Mouse (Mus musculus) limb, embryonic 14.5 days (tissue): ENCODE measurements around the gene Foxj1. TPM values are rescaled to one million over a fixed set of nuclear protein-coding genes. Genes with fewer than 3 reads are reported as not detected.

ENCODE experiments used
- ATAC-seq: fragments of 200-750 bp; cut with Nextera tagmentation; 2 replicates; pipeline ENCODE4 v1.8.0; 2017; ENCODE audit warnings: low read depth, moderate number of reproducible peaks, moderate TSS enrichment; ENCODE audit not compliant: low FRiP score
- DNase-seq: peaks from one replicate; pipeline ENCODE4 v3.0.0-alpha.2; 2015; ENCODE audit warnings: low spot score
- H3K27ac ChIP-seq: fragments of 300-500 bp; sonication (generic); replicated peaks from 2 replicates; pipeline ENCODE4 v1.5.1; 2014; ENCODE audit warnings: low read depth, mild to moderate bottlenecking, low read length, moderate library complexity, mixed read lengths
- H3K27me3 ChIP-seq: fragments of 300-500 bp; sonication (generic); 2 replicates; pipeline ENCODE4 v1.6.1; 2014; ENCODE audit warnings: low read length, mixed read lengths; ENCODE audit not compliant: control insufficient read depth, insufficient read depth
- H3K36me3 ChIP-seq: fragments of 300-500 bp; sonication (generic); 2 replicates; pipeline ENCODE4 v1.6.1; 2014; ENCODE audit warnings: mild to moderate bottlenecking, low read length, moderate library complexity, mixed read lengths; ENCODE audit not compliant: control insufficient read depth, insufficient read depth
- H3K4me1 ChIP-seq: fragments of 300-500 bp; sonication (generic); 2 replicates; pipeline ENCODE4 v1.6.1; 2014; ENCODE audit warnings: antibody characterized with exemption, low read length, mixed read lengths; ENCODE audit not compliant: control insufficient read depth, insufficient read depth
- H3K4me2 ChIP-seq: fragments of 300-500 bp; sonication (generic); replicated peaks from 2 replicates; pipeline ENCODE4 v1.6.1; 2014; ENCODE audit warnings: low read depth, mild to moderate bottlenecking, low read length, moderate library complexity; ENCODE audit not compliant: severe bottlenecking
- H3K4me3 ChIP-seq: fragments of 300-500 bp; sonication (generic); replicated peaks from 2 replicates; pipeline ENCODE4 v1.5.1; 2014; ENCODE audit warnings: low read length
- H3K9ac ChIP-seq: fragments of 300-500 bp; sonication (generic); 2 replicates; pipeline ENCODE4 v1.6.1; 2014; ENCODE audit warnings: mild to moderate bottlenecking, low read depth, low read length, moderate library complexity; ENCODE audit not compliant: severe bottlenecking
- H3K9me3 ChIP-seq: fragments of 300-500 bp; sonication (generic); 2 replicates; pipeline ENCODE4 v1.6.1; 2016; ENCODE audit warnings: low read length; ENCODE audit not compliant: control insufficient read depth
- POLR2A ChIP-seq: fragments of 200-500 bp; IDR thresholded peaks from 2 replicates; pipeline ENCODE4 v1.8.0; 2012; ENCODE audit warnings: inconsistent platforms, mild to moderate bottlenecking, moderate library complexity, borderline replicate concordance; ENCODE audit not compliant: insufficient read depth, insufficient read length; ENCODE audit errors: extremely low read depth
- WGBS: fragments of 180-500 bp; shearing (Covaris S2); extraction: QIAGEN DNeasy Blood & Tissue Kit; methylation state at CpG from one replicate; pipeline ENCODE4 v1.1.7; 2014; 5-methylcytosine and 5-hydroxymethylcytosine counted together
- polyA plus RNA-seq, 2 experiments: library from polyadenylated mRNA; depleted of rRNA in 1 of 2; stranded (reverse) in 1 of 2; unstranded in 1 of 2; fragments of >200 nt; fragmentation: Nextera tagmentation in 1 of 2; extraction: Ambion mirVana in 1 of 2; gene quantifications; 2 replicates each; pipeline versions ENCODE4 v1.2.1 to v1.2.3; 2012 to 2014

Foxj1 gene
- polyA plus RNA-seq, 2 experiments: 0.14 to 0.85 TPM

- H3K9me3 ChIP-seq: no peaks in the 10 kb centered on the region
- H3K4me3 ChIP-seq: no peak overlapping the region
- ATAC-seq (no peak), DNase-seq (no peak)
- H3K27ac ChIP-seq: no peak overlapping the region
- peaks cover 10% of the 10 kb centered on the region for H3K4me1 ChIP-seq
- peaks cover 6% of the 10 kb centered on the region for H3K36me3 ChIP-seq
- TF ChIP-seq POLR2A: no peak
- no peak overlapping the region for H3K9ac ChIP-seq
- no peaks in the 10 kb centered on the region for H3K27me3 ChIP-seq
- 82% methylated on average over 3 of the region's 3 CpGs for WGBS
- no peak overlapping the region for H3K4me2 ChIP-seq
These were observed 25.6 kb downstream of the Foxj1 start for GRCm38 (mm10) chr11:116309601-116310000.

DNA sequence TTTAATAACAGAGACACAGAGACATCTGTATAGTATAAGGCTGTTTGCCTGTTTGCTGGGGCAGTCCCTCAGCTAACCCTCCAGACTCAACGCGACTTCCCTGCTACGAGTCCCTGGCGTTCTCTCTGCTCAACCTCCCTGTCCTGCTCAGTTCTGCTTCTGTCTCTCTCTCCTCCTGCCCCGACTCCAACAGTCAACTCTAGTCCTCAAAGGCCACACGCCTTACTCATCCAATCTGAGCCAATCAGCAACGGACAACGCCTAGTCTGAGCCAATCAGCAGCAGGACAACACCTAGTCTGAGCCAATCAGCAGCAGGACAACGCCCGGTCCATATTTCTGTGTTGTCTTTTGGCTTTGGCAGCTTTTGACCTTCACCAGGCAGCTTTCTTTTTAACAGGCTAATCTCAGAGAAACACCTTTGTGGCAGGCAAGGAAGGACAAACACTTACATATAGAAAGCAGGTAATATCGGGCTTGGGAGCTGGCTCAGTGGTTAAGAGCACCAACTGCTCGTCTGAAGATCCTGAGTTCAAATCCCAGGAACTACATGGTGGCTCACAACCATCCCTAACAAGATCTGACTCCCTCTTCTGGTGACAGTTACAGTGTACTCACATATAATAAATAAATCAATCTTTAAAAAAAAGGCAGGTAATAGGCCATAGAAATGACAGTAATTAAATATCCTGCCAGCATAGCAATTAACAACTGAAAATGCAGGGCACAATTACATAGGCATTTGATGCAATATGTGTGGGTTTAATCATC lies 27.3 kb downstream of the Foxj1 start:
- no peak overlapping the region for H3K9ac ChIP-seq
- WGBS: 88% methylated on average over 12 of the region's 12 CpGs
- no peak for TF ChIP-seq POLR2A
- ATAC-seq (no peak), DNase-seq (no peak)
- H3K4me1 ChIP-seq: peaks cover 10% of the 10 kb centered on the region
- no peaks in the 10 kb centered on the region for H3K9me3 ChIP-seq
- H3K27me3 ChIP-seq: no peaks in the 10 kb centered on the region
- no peak overlapping the region for H3K4me2 ChIP-seq
- H3K36me3 ChIP-seq: peaks cover 21% of the 10 kb centered on the region
- no peak overlapping the region for H3K27ac ChIP-seq
- no peak overlapping the region for H3K4me3 ChIP-seq

- Histone ChIP-seq H3K4me3 (peak within 1 kb of the TSS; percentile 77), H3K9me3 (no peaks in the 10 kb centered on the region), H3K4me2 (peak within 1 kb of the TSS; percentile 89), H3K4me1 (peaks cover 10% of the 10 kb centered on the region), H3K9ac (peak within 1 kb of the TSS; percentile 70), H3K27me3 (no peaks in the 10 kb centered on the region), H3K36me3 (peaks cover 29% of the 10 kb centered on the region), H3K27ac (no peak within 1 kb of the TSS)
- ATAC-seq (no peak), DNase-seq (no peak)
- 85% methylated on average over 10 of the region's 10 CpGs for WGBS
- TF ChIP-seq POLR2A: no peak
These were observed 28.0 kb downstream of the Foxj1 start, which contains the start of gene Exoc7 for GRCm38 (mm10) chr11:116307019-116307725. TSS of gene Exoc7 (minus strand) at chr11:116307233.

DNA sequence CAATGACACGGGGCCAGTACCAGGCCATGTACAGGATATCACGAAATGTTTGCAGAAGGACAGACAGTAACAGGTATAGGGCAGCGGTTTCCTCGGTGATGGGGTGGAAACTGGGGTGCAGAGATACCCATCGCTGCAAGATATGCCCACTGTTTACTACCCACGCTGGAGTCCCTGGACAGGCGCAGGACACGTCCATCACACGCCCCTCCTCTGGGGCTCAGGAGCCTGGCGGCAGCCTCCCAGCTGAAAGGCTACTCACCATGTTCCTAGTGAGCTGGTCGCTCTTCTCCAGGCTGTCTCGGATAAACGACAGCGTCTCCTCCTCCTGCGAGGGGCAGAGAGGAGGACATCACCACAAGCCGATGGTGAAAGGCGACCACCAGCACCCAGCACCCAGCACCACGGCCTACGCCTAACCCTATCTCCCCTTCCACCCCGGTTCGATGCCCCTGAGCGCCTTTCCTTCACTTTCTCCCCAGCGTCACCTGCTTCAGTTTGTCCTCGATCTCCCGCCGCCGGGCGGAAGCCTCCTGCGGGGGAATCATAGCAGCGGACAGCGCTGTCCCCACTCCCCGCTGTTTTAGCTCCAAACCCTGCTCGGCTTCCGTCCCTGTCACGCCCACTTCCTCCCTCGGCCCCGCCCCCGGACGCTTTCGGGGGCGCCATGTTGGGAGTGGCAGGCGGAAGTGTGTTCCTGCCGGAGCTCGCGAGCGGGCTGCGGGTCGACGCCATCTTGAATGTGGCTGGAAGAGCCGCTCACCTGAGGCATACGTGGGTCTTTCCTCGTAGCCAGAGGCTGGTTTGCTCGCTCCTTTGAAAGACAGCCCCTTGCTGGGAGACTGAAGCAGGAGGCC lies 28.8 kb downstream of the Foxj1 start:
- WGBS: 1% methylated on average over 51 of the region's 53 CpGs
- H3K4me3 ChIP-seq: peak overlapping the region; percentile 77
- ATAC-seq (peak; percentile 92), DNase-seq (peak; percentile 91)
- no peaks in the 10 kb centered on the region for H3K9me3 ChIP-seq
- peak overlapping the region; percentile 70 for H3K9ac ChIP-seq
- H3K36me3 ChIP-seq: peaks cover 35% of the 10 kb centered on the region
- H3K27me3 ChIP-seq: no peaks in the 10 kb centered on the region
- peak; percentile 70; the same call in 1 of the 2 replicates for TF ChIP-seq POLR2A
- H3K4me1 ChIP-seq: peaks cover 10% of the 10 kb centered on the region
- peak overlapping the region; percentile 89 for H3K4me2 ChIP-seq
- H3K27ac ChIP-seq: no peak overlapping the region

DNA sequence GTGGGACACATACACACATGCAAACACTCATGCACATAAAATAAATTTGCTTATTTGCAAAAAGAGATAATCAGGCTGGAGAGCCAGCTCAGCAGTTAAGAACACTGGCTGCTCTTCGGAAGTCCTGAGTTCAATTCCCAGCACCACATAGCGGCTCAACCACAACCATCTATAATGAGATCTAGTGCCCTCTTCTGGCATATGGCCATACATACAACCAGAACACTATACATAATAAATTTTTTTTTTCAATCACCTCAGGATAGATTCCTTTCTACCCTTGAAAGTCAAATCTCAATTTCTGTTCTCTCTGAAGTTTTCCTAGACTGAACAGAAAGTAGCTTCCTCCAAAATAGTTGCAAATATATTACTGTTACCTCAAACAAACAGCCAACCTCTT lies 29.8 kb downstream of the Foxj1 start:
- ATAC-seq (no peak), DNase-seq (no peak)
- Histone ChIP-seq H3K4me2 (peak overlapping the region; percentile 89), H3K27me3 (no peaks in the 10 kb centered on the region), H3K4me1 (peaks cover 10% of the 10 kb centered on the region), H3K4me3 (peak overlapping the region; percentile 77), H3K27ac (no peak overlapping the region), H3K9ac (no peak overlapping the region), H3K9me3 (no peaks in the 10 kb centered on the region), H3K36me3 (peaks cover 44% of the 10 kb centered on the region)
- no peak for TF ChIP-seq POLR2A
- 95% methylated on average over 2 of the region's 2 CpGs for WGBS
